Mouse (Mus musculus): ENCODE results near the gene Olfr1243.
"Not testable (repeated sequence)": the region's sequence is repeated elsewhere in the genome, so short reads cannot be mapped to it uniquely, and the experiment has no call there.

Olfr1243 gene

GRCm38 (mm10) chr2:89531387-89531786 lies at the start of gene Olfr1243:
Olfr1243 (minus strand) TSS chr2:89531487.
- DNase-seq = no peak

GRCm38 (mm10) chr2:89578347-89578746 lies 47.1 kb upstream of the Olfr1243 start, which contains the start of gene Olfr1245:
Olfr1245 (minus strand) TSS chr2:89578447.
- no peak for DNase-seq

DNA sequence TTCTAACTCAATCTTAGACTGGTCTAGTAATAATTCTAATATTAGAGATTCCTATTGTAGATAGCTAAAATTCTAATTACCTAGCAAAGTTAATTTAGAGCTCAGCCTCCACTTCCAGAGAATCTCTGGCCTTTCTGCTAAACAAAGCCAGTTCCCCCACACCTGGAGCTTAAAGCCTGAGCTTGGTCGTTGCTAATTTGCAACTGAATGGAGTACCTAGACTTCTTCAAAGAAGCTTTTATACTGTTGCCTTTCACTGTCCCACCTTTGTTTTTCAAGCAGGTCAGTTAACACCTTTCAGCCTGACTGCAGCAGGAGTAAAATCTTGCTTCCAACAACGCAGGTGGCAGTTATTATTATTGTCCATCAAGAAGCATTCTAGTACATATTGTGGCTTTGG lies 31.4 kb upstream of the Olfr1243 start:
- DNase-seq = not testable (repeated sequence)

DNA sequence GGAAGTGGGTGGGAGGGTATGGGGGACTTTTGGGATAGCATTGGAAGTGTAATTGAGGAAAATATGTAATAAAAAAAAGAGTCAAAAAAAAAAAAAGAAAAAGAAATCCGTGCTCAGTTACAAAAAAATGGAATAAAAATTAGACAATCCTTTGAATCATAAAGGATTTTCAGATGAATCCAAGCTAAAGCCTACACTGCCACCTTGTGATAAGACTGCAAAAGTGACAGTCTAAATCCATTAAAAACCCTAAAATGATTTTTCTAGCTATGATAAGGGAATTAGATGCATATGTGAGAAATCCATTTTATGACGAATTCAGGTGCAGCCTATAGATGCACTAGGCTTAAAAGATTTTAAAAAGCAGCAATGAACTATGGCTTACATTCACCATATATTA lies 13.2 kb upstream of the Olfr1243 start:
- no peak for DNase-seq

DNA sequence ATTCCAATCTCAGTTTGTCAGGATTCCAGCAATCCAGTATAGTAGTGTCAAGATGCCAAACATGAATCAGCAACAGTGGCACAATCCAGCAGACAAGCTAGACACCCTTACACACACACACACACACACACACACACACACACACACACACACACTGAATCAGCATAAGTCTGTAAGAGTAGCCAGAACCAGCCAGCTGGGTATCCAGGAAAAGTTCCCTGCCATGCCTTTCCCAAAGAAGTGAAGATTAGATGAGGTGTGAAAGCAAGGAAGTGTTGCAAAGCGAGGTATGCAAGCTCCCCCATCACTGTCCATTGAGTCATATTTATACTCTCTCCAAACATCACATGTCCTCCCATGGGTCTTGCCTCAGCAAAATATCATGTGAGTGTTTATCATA lies 8.6 kb upstream of the Olfr1243 start:
- no peak for DNase-seq

DNA sequence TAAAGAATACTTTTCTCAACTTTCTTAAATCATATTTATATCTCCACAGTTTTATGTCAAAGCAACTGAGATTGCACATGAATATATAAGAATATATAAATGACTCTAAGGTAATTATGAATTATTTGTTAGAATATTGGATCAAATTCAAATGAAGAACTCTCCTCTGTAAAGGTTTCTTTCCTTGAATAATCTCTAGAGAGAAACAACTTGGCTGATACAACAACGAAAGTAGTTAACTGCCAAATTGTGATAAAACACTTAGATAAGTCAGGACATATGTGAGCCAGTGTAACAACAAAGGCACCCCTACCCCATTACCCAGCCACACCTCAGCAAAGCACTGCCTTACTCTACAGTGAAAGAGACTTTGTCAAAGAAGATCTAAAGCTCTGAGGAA lies 33.1 kb downstream of the Olfr1243 start, which contains the start of gene Olfr1242:
TSS of gene Olfr1242 (minus strand) at position 101 of the 400 bp plus-strand sequence.
- DNase-seq = no peak

GRCm38 (mm10) chr2:89487026-89487425 lies 44.3 kb downstream of the Olfr1243 start, which contains the start of gene Olfr1241:
Olfr1241 (minus strand) TSS chr2:89487126.
- no peak for DNase-seq
